Comparison of ENCODE assay signal across 17 mouse cellular contexts in the genomic region with DNA sequence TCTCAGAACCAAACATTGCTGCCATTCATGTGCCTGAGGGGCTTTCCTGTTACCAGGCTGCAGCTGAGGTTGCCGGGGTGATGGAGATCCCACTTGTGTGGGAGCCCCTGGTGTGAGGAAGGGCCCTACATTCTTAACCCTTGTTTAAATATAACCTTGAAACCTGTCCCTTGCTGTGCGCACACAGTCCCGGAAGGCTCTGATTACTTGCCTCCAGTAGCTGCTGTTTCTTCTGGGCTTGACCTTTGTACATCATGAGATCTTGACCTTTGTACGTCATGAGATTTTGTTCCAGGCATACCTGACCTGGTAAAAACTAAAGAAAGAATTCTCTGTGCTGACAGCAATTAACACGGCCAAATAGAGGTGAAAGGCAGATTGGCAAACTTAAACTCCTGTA.
DNase-seq lines count a peak whose midpoint lies in the region; ATAC-seq lines count a peak whose summit lies in the region.
"Had no signal": no experiment of that assay in that cellular context is flagged by ENCODE, and none has a peak within 500 bp of the region (broad histone marks: within the 10 kb centered on the region; RNA-seq: fewer than 3 reads in every experiment).

No protein-coding gene starts in this region.

- 17% methylated on average over 5 of the region's 5 CpGs for WGBS in embryonic facial prominence, embryonic 11.5 days

- no peak overlapping the region for H3K4me3 ChIP-seq in embryonic facial prominence, embryonic 11.5 days (ENCODE audit: low read depth, low read length)
- H3K4me3 ChIP-seq: forebrain, embryonic 13.5 days; heart, embryonic 12.5 days; liver, embryonic 13.5 days; megakaryocyte, embryonic 14.5 days; neural tube, embryonic 13.5 days had no signal

- H3K9me3 ChIP-seq in embryonic facial prominence, embryonic 11.5 days (replicated peaks; ENCODE audit: control insufficient read depth, low read length) = no peaks in the 10 kb centered on the region
- H3K9me3 ChIP-seq: forebrain, embryonic 13.5 days; heart, embryonic 12.5 days; liver, embryonic 13.5 days; megakaryocyte, embryonic 14.5 days; neural tube, embryonic 13.5 days had no signal

- H3K27ac ChIP-seq in embryonic facial prominence, embryonic 11.5 days (replicated peaks; ENCODE audit: low read depth, low read length) = no peak overlapping the region
- H3K27ac ChIP-seq: forebrain, embryonic 13.5 days; liver, embryonic 13.5 days; neural tube, embryonic 13.5 days had no signal

- H3K36me3 ChIP-seq in embryonic facial prominence, embryonic 11.5 days (replicated peaks; ENCODE audit: control insufficient read depth, insufficient read depth, low read depth, low read length) = no peaks in the 10 kb centered on the region

- no peaks in the 10 kb centered on the region for H3K27me3 ChIP-seq in embryonic facial prominence, embryonic 11.5 days (ENCODE audit: control insufficient read depth, insufficient read depth, low read length)
- H3K27me3 ChIP-seq: forebrain, embryonic 13.5 days; liver, embryonic 13.5 days; megakaryocyte, embryonic 14.5 days; neural tube, embryonic 13.5 days had no signal

- H3K9ac ChIP-seq in embryonic facial prominence, embryonic 11.5 days (replicated peaks; ENCODE audit: low read length) = no peak overlapping the region
- H3K9ac ChIP-seq: forebrain, embryonic 13.5 days; heart, embryonic 12.5 days; liver, embryonic 13.5 days; neural tube, embryonic 13.5 days had no signal

- H3K4me2 ChIP-seq in embryonic facial prominence, embryonic 11.5 days (ENCODE audit: low read depth, low read length) = no peak overlapping the region
- H3K4me2 ChIP-seq: forebrain, embryonic 13.5 days; heart, embryonic 12.5 days; liver, embryonic 13.5 days; neural tube, embryonic 13.5 days had no signal

- peak; percentile 91 for DNase-seq in kidney, adult 9 months
- DNase-seq in kidney, postnatal 4 days = no peak
- DNase-seq in ZHBTc4 (ENCODE audit: low read depth, low spot score) = peak; percentile 48
- DNase-seq in embryonic facial prominence, embryonic 11.5 days (ENCODE audit: low spot score) = peak; percentile 13
- peak; percentile 43 to 74 for DNase-seq in kidney, postnatal 25 days
- DNase-seq in cerebellum, adult 8-10 months = no peak
- no peak for DNase-seq in lung, postnatal 25 days (ENCODE audit: low spot score)
- DNase-seq: cerebellum, postnatal 36 days; liver, embryonic 13.5 days; right cerebral cortex, postnatal 4 days; thymus, adult 2 months had no signal

- no peak for ATAC-seq in embryonic facial prominence, embryonic 11.5 days (replicated peaks; ENCODE audit: insufficient number of reproducible peaks, low FRiP score, low TSS enrichment, low read depth)
- ATAC-seq: activated CD4-positive, CD25-positive, alpha-beta regulatory T cell, adult 4 months; forebrain, embryonic 13.5 days; lung, postnatal 0 days had no signal

- peaks cover 4% of the 10 kb centered on the region; the same call in 1 of the 2 replicates for H3K4me1 ChIP-seq in embryonic facial prominence, embryonic 11.5 days (ENCODE audit: control insufficient read depth, insufficient read depth, low read length)
- H3K4me1 ChIP-seq: liver, embryonic 13.5 days had no signal

Comparison
In these comparisons a context has a peak if more than half of its experiments do, and no peak if none do; other contexts are left out.
1. DNase-seq: peak in kidney, adult 9 months (single experiment), ZHBTc4 (single experiment), embryonic facial prominence, embryonic 11.5 days (single experiment) and kidney, postnatal 25 days (2 of 2); none in kidney, postnatal 4 days (0 of 2), cerebellum, adult 8-10 months (single experiment) and lung, postnatal 25 days (single experiment).